Mouse (Mus musculus) intestine, postnatal 0 days (tissue): Measurements from ENCODE around the gene Rnf150. TPM values are rescaled to one million over a fixed set of nuclear protein-coding genes. Genes with fewer than 3 reads are reported as not detected.

Experiments used
- ATAC-seq: fragments of 200-750 bp; cut with Nextera tagmentation; 2 replicates; pipeline ENCODE4 v1.8.0; 2017; ENCODE audit warnings: mild to moderate bottlenecking, moderate TSS enrichment, moderate library complexity
- H3K27ac ChIP-seq: fragments of 300-500 bp; sonication (generic); 2 replicates; pipeline ENCODE4 v1.5.1; 2014; ENCODE audit warnings: mild to moderate bottlenecking, low read depth, low read length, moderate library complexity
- H3K27me3 ChIP-seq: fragments of 300-500 bp; sonication (generic); replicated peaks from 2 replicates; pipeline ENCODE4 v1.6.1; 2014; ENCODE audit warnings: low read length, mixed read lengths; ENCODE audit not compliant: control insufficient read depth, insufficient read depth
- H3K36me3 ChIP-seq: fragments of 300-500 bp; sonication (generic); 2 replicates; pipeline ENCODE4 v1.6.1; 2014; ENCODE audit warnings: mild to moderate bottlenecking, moderate library complexity; ENCODE audit not compliant: control insufficient read depth, insufficient read depth
- H3K4me1 ChIP-seq: fragments of 300-500 bp; sonication (generic); replicated peaks from 2 replicates; pipeline ENCODE4 v1.6.1; 2014; ENCODE audit warnings: antibody characterized with exemption, low read length, mixed read lengths; ENCODE audit not compliant: control insufficient read depth, insufficient read depth
- H3K4me2 ChIP-seq: fragments of 300-500 bp; sonication (generic); replicated peaks from 2 replicates; pipeline ENCODE4 v1.6.1; 2014; ENCODE audit warnings: low read depth, mild to moderate bottlenecking, moderate library complexity
- H3K4me3 ChIP-seq: fragments of 300-500 bp; sonication (generic); 2 replicates; pipeline ENCODE4 v1.5.1; 2014; ENCODE audit warnings: low read depth, low read length
- H3K9ac ChIP-seq: fragments of 300-500 bp; sonication (generic); 2 replicates; pipeline ENCODE4 v1.6.1; 2014; ENCODE audit warnings: mild to moderate bottlenecking, low read depth, low read length
- H3K9me3 ChIP-seq: fragments of 300-500 bp; sonication (generic); 2 replicates; pipeline ENCODE4 v1.6.1; 2016; ENCODE audit warnings: mixed run types; ENCODE audit not compliant: control insufficient read depth
- CTCF ChIP-seq: sonication (generic); IDR thresholded peaks from 2 replicates; pipeline ENCODE4 v1.5.1; 2016; ENCODE audit warnings: low read depth, mild to moderate bottlenecking, control low read depth, antibody characterized with exemption, moderate library complexity
- WGBS: fragments of 180-500 bp; shearing (Covaris S2); extraction: QIAGEN DNeasy Blood & Tissue Kit; methylation state at CpG from one replicate; pipeline ENCODE4 v1.1.7; 2014; 5-methylcytosine and 5-hydroxymethylcytosine counted together
- polyA plus RNA-seq: library from polyadenylated mRNA; unstranded; fragments of >200 nt; fragmentation: Nextera tagmentation; extraction: Ambion mirVana; gene quantifications from 2 replicates; pipeline ENCODE4 v1.2.1, GENCODE M21; 2015

The Rnf150 gene
- polyA plus RNA-seq, 1 experiment from 2014 or later = 0.53 TPM

GRCm38 (mm10) chr8:83061873-83062272 is 198.7 kb downstream of the Rnf150 start:
- Histone ChIP-seq H3K27ac (no peak overlapping the region), H3K36me3 (no peaks in the 10 kb centered on the region), H3K4me1 (no peaks in the 10 kb centered on the region), H3K27me3 (no peaks in the 10 kb centered on the region), H3K4me3 (no peak overlapping the region), H3K9ac (no peak overlapping the region), H3K4me2 (no peak overlapping the region), H3K9me3 (no peaks in the 10 kb centered on the region)
- WGBS = 81% methylated on average over 3 of the region's 3 CpGs
- no peak for TF ChIP-seq CTCF
- ATAC-seq = no peak

DNA sequence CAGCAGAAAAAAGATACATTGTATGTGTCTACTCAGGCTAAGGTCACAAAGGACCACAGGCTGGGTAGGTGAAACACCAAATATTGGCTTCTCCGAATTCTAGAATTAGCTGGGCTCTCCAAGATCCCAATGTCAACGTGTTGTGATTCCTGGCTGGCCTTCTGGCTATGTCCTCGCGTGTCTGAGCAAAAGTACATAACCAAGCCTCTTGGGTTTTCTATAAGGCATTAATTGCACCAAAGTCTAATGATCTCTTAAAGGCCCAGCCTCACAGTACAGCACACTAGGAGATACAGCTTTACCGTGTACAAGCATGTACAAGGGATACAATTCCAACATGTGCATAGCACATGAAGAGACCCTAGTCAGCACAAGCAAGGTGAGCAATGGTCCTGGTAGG is 199.1 kb downstream of the Rnf150 start:
- no peak for ATAC-seq
- Histone ChIP-seq H3K4me3 (no peak overlapping the region), H3K27ac (no peak overlapping the region), H3K4me2 (no peak overlapping the region), H3K4me1 (no peaks in the 10 kb centered on the region), H3K27me3 (no peaks in the 10 kb centered on the region), H3K9me3 (no peaks in the 10 kb centered on the region), H3K36me3 (no peaks in the 10 kb centered on the region), H3K9ac (no peak overlapping the region)
- TF ChIP-seq CTCF = no peak
- 88% methylated on average over 5 of the region's 5 CpGs for WGBS

GRCm38 (mm10) chr8:83064096-83064495 is 200.9 kb downstream of the Rnf150 start:
- 89% methylated on average over 6 of the region's 6 CpGs for WGBS
- H3K27ac ChIP-seq = no peak overlapping the region
- H3K4me1 ChIP-seq = no peaks in the 10 kb centered on the region
- TF ChIP-seq CTCF = no peak
- H3K36me3 ChIP-seq = no peaks in the 10 kb centered on the region
- no peak overlapping the region for H3K4me3 ChIP-seq
- ATAC-seq = no peak
- no peaks in the 10 kb centered on the region for H3K9me3 ChIP-seq
- H3K27me3 ChIP-seq = no peaks in the 10 kb centered on the region
- H3K9ac ChIP-seq = no peak overlapping the region
- no peak overlapping the region for H3K4me2 ChIP-seq

- Histone ChIP-seq H3K4me3 (no peak overlapping the region), H3K9ac (no peak overlapping the region), H3K27ac (no peak overlapping the region), H3K4me2 (no peak overlapping the region), H3K4me1 (no peaks in the 10 kb centered on the region), H3K27me3 (no peaks in the 10 kb centered on the region), H3K36me3 (no peaks in the 10 kb centered on the region), H3K9me3 (no peaks in the 10 kb centered on the region)
- no peak for ATAC-seq
- WGBS = 86% methylated on average over 6 of the region's 6 CpGs
- TF ChIP-seq CTCF = no peak
These were observed 202.9 kb downstream of the Rnf150 start for GRCm38 (mm10) chr8:83066076-83066475.

DNA sequence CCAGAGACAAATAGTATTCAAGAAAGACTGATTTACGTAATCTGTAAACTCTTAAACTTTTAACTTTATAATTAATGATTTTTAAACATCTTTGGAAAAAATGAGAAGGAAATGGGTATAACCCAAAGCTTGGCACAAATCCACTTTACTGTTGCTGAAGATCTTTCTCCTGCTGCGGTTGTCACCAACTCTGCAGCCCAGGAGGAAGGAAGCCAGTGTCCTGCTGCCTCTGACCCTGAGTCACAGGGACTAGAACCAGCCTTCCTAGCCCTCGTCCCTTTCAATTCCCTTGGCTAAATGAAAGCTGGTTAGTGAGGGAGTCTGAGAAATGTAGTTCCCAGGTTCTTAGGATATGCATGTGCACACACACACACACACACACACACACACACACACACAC is 203.7 kb downstream of the Rnf150 start:
- Histone ChIP-seq H3K27ac (no peak overlapping the region), H3K27me3 (no peaks in the 10 kb centered on the region), H3K4me3 (no peak overlapping the region), H3K4me2 (no peak overlapping the region), H3K36me3 (no peaks in the 10 kb centered on the region), H3K4me1 (no peaks in the 10 kb centered on the region), H3K9me3 (no peaks in the 10 kb centered on the region), H3K9ac (no peak overlapping the region)
- no peak for TF ChIP-seq CTCF
- WGBS = 84% methylated on average over 3 of the region's 3 CpGs
- ATAC-seq = no peak

DNA sequence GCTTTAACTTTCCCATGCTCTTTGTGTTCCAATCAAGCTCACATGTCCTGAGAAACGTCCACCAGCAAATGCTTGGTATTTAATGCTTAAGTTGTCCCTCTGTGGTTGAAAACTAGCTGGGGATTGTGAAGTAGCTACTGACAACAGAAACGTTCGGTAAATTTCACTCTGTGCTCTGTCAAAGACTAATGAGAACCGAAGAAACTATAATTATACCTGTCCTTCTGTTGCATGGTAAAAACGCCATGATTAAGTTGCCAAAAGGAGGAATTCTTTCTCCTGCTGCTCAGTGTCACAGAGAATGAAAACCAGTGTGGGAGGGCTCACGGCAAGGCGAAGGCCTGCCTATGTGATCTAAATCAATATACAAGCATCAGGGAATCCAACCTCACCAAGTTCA is 204.8 kb downstream of the Rnf150 start:
- Histone ChIP-seq H3K9ac (no peak overlapping the region), H3K4me3 (no peak overlapping the region), H3K27ac (no peak overlapping the region), H3K9me3 (no peaks in the 10 kb centered on the region), H3K36me3 (no peaks in the 10 kb centered on the region), H3K27me3 (no peaks in the 10 kb centered on the region), H3K4me2 (no peak overlapping the region), H3K4me1 (no peaks in the 10 kb centered on the region)
- TF ChIP-seq CTCF = no peak
- no peak for ATAC-seq
- 78% methylated on average over 7 of the region's 7 CpGs for WGBS

GRCm38 (mm10) chr8:83074248-83074647 is 211.1 kb downstream of the Rnf150 start:
- Histone ChIP-seq H3K36me3 (no peaks in the 10 kb centered on the region), H3K27ac (no peak overlapping the region), H3K9ac (no peak overlapping the region), H3K27me3 (no peaks in the 10 kb centered on the region), H3K4me2 (no peak overlapping the region), H3K9me3 (no peaks in the 10 kb centered on the region), H3K4me3 (no peak overlapping the region), H3K4me1 (no peaks in the 10 kb centered on the region)
- TF ChIP-seq CTCF = no peak
- ATAC-seq = no peak
- WGBS = 73% methylated on average over 3 of the region's 3 CpGs
